Mouse (Mus musculus) hindbrain, embryonic 14.5 days (tissue): ENCODE data around the gene Hmga1b. TPM values are rescaled to one million over a fixed set of nuclear protein-coding genes. Genes with fewer than 3 reads are reported as not detected.
A peak's percentile ranks its signal among the peaks of the same experiment; 100 is the strongest.
"Not testable (repeated sequence)": the region's sequence is repeated elsewhere in the genome, so short reads cannot be mapped to it uniquely, and the experiment has no call there.

Experiments used
- ATAC-seq: fragments of 200-750 bp; cut with Nextera tagmentation; 2 replicates; pipeline ENCODE4 v1.8.0; 2017; ENCODE audit warnings: moderate number of reproducible peaks, mild to moderate bottlenecking, moderate TSS enrichment, moderate library complexity; ENCODE audit not compliant: low FRiP score
- DNase-seq: peaks from one replicate; pipeline ENCODE4 v3.0.0-alpha.2; 2015; ENCODE audit warnings: low spot score
- H3K27ac ChIP-seq: fragments of 300-500 bp; sonication (generic); 2 replicates; pipeline ENCODE4 v1.5.1; 2014; ENCODE audit warnings: mild to moderate bottlenecking, moderate library complexity
- H3K27me3 ChIP-seq: fragments of 300-500 bp; sonication (generic); 2 replicates; pipeline ENCODE4 v1.6.1; 2014; ENCODE audit warnings: mild to moderate bottlenecking, low read length, mixed read lengths; ENCODE audit not compliant: control insufficient read depth, insufficient read depth
- H3K36me3 ChIP-seq: fragments of 300-500 bp; sonication (generic); replicated peaks from 2 replicates; pipeline ENCODE4 v1.6.1; 2014; ENCODE audit not compliant: control insufficient read depth, insufficient read depth
- H3K4me1 ChIP-seq: fragments of 300-500 bp; sonication (generic); replicated peaks from 2 replicates; pipeline ENCODE4 v1.6.1; 2014; ENCODE audit warnings: antibody characterized with exemption, low read length, mixed read lengths; ENCODE audit not compliant: control insufficient read depth, insufficient read depth
- H3K4me2 ChIP-seq: fragments of 300-500 bp; sonication (generic); replicated peaks from 2 replicates; pipeline ENCODE4 v1.6.1; 2014; ENCODE audit warnings: mild to moderate bottlenecking, moderate library complexity
- H3K4me3 ChIP-seq: fragments of 300-500 bp; sonication (generic); replicated peaks from 2 replicates; pipeline ENCODE4 v1.5.1; 2014; ENCODE audit warnings: mild to moderate bottlenecking, low read length
- H3K9ac ChIP-seq: fragments of 300-500 bp; sonication (generic); 2 replicates; pipeline ENCODE4 v1.6.1; 2014
- H3K9me3 ChIP-seq: fragments of 300-500 bp; sonication (generic); 2 replicates; pipeline ENCODE4 v1.6.1; 2016; ENCODE audit warnings: low read length; ENCODE audit not compliant: control insufficient read depth
- WGBS: fragments of 180-500 bp; shearing (Covaris S2); extraction: QIAGEN DNeasy Blood & Tissue Kit; methylation state at CpG from one replicate; pipeline ENCODE4 v1.1.7; 2014; 5-methylcytosine and 5-hydroxymethylcytosine counted together
- polyA plus RNA-seq: library from polyadenylated mRNA; unstranded; fragments of >200 nt; fragmentation: Nextera tagmentation; extraction: Ambion mirVana; gene quantifications from 2 replicates; pipeline ENCODE4 v1.2.1, GENCODE M21; 2014

Gene Hmga1b
- 1.8 and 2.2 TPM in 2 replicates for polyA plus RNA-seq

DNA sequence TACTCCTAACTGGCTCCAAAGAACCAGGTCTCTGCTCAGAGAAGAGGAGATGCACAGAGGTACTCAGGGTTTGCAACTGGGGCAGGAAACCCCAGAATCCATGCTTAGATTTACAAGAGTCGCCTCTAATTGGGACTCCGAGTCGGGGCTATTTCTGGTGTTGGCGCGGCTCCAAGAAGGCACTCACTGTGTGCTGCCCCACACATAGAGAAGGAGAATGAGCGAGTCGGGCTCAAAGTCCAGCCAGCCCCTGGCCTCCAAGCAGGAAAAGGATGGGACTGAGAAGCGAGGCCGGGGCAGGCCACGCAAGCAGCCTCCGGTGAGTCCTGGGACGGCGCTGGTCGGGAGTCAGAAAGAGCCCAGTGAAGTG, at the start of gene Hmga1b:
TSS of gene Hmga1b (plus strand) at position 123 of the 370 bp plus-strand sequence.
- not testable (repeated sequence) for DNase-seq, H3K9ac ChIP-seq, H3K4me2 ChIP-seq, H3K4me1 ChIP-seq, H3K9me3 ChIP-seq, H3K36me3 ChIP-seq, H3K4me3 ChIP-seq, ATAC-seq, H3K27me3 ChIP-seq, H3K27ac ChIP-seq
- WGBS = 20% methylated on average over 14 of the region's 14 CpGs

- no peaks in the 10 kb centered on the region for H3K27me3 ChIP-seq
- peak within 1 kb of the TSS; percentile 72 for H3K27ac ChIP-seq
- H3K9me3 ChIP-seq = no peaks in the 10 kb centered on the region
- ATAC-seq (peak; percentile 97), DNase-seq (peak; percentile 97)
- peak within 1 kb of the TSS; percentile 59 for H3K4me3 ChIP-seq
- 3% methylated on average over 53 of the region's 53 CpGs for WGBS
- H3K36me3 ChIP-seq = peaks cover 45% of the 10 kb centered on the region
- H3K4me2 ChIP-seq = peak within 1 kb of the TSS; percentile 99
- H3K4me1 ChIP-seq = peaks cover 17% of the 10 kb centered on the region
- H3K9ac ChIP-seq = peak within 1 kb of the TSS; percentile 74
Measured at GRCm38 (mm10) chr11:120713580-120714518, 48.7 kb upstream of the Hmga1b start, which contains the start of the genes Cenpx and Lrrc45. Cenpx (minus strand) TSS chr11:120713738. Lrrc45 (plus strand) TSS chr11:120713925.

- Histone ChIP-seq H3K9me3 (no peaks in the 10 kb centered on the region), H3K9ac (peak overlapping the region; percentile 74), H3K4me1 (peaks cover 17% of the 10 kb centered on the region), H3K36me3 (peaks cover 43% of the 10 kb centered on the region), H3K27me3 (no peaks in the 10 kb centered on the region), H3K4me3 (peak overlapping the region; percentile 59), H3K27ac (no peak overlapping the region), H3K4me2 (peak overlapping the region; percentile 99)
- 65% methylated on average over 10 of the region's 10 CpGs for WGBS
- ATAC-seq = no peak
- no peak for DNase-seq
Measured at GRCm38 (mm10) chr11:120714546-120714945, 48.0 kb upstream of the Hmga1b start.

DNA sequence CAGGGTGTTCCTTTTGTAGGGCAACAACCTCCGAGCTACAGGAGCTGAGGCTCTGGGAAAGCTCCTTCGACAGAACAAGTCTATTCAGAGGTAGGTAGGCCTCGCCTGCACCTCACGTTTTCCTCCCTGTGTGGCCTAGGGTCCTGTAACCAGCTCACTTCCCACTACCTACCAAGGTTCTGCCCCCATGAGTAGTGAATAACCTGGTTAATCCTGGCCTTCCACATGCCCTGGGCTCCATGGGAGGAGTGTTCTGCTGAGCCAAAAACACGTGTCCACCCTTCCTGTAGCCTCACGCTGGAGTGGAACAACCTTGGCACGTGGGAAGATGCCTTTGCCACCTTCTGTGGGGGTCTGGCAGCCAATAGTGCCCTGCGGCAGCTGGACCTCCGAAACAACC, 47.5 kb upstream of the Hmga1b start:
- H3K4me1 ChIP-seq = peaks cover 17% of the 10 kb centered on the region
- ATAC-seq = no peak
- H3K4me2 ChIP-seq = no peak overlapping the region
- no peak overlapping the region for H3K4me3 ChIP-seq
- WGBS = 93% methylated on average over 9 of the region's 9 CpGs
- no peak overlapping the region for H3K9ac ChIP-seq
- no peak for DNase-seq
- no peaks in the 10 kb centered on the region for H3K27me3 ChIP-seq
- H3K9me3 ChIP-seq = no peaks in the 10 kb centered on the region
- H3K27ac ChIP-seq = no peak overlapping the region
- H3K36me3 ChIP-seq = peaks cover 37% of the 10 kb centered on the region

DNA sequence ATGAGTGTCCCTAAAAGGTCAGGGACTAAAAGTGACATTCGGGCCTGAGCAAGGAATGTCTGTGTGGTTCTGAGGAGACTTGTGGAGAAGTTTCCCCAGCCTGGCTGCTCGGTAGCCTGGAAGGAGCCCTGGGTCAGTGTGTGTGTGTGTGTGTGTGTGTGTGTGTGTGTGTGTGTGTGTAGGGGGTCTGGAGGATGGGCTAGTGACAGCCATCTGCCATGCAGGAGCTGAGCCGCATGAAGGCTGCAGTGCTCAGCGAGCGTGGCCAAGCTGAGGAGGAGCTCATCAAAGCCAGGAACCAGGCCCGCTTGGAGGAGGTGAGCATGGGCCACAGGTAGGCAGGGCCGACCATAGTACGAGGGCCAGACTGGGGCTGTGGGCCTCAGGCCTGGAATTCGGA, 43.4 kb upstream of the Hmga1b start:
- Histone ChIP-seq H3K27me3 (no peaks in the 10 kb centered on the region), H3K9ac (no peak overlapping the region), H3K27ac (no peak overlapping the region), H3K4me1 (peaks cover 22% of the 10 kb centered on the region), H3K4me2 (no peak overlapping the region), H3K4me3 (no peak overlapping the region), H3K9me3 (no peaks in the 10 kb centered on the region), H3K36me3 (peaks cover 35% of the 10 kb centered on the region)
- WGBS = 88% methylated on average over 9 of the region's 9 CpGs
- no peak for DNase-seq
- no peak for ATAC-seq

- no peak for ATAC-seq
- Histone ChIP-seq H3K4me3 (no peak overlapping the region), H3K36me3 (peaks cover 35% of the 10 kb centered on the region), H3K27ac (no peak overlapping the region), H3K27me3 (no peaks in the 10 kb centered on the region), H3K4me2 (no peak overlapping the region), H3K4me1 (peaks cover 16% of the 10 kb centered on the region), H3K9ac (no peak overlapping the region), H3K9me3 (no peaks in the 10 kb centered on the region)
- WGBS = 86% methylated on average over 13 of the region's 13 CpGs
- DNase-seq = no peak
Measured at GRCm38 (mm10) chr11:120719841-120720376, 42.7 kb upstream of the Hmga1b start.

DNA sequence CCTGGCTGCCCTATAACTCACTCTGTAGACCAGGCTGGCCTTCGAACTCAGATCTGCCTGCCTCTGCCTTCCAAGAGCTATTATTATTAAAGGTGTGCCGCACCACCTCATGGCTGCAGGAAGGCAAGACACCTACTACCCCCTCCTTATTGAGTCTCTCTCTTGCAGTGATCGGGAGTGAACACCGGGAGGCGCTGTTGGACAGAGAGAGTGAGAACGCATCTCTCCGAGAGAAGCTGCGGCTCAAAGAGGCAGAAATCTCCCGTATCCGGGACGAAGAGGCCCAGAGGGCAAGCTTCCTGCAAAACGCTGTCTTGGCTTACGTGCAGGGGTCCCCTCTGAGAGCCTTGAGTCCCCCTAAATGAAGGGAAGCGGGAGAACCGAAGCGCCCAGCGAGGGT, 42.1 kb upstream of the Hmga1b start:
- H3K4me1 ChIP-seq = peaks cover 16% of the 10 kb centered on the region
- H3K9ac ChIP-seq = peak overlapping the region; percentile 93
- H3K36me3 ChIP-seq = peaks cover 39% of the 10 kb centered on the region
- DNase-seq = peak; percentile 90
- no peaks in the 10 kb centered on the region for H3K9me3 ChIP-seq
- peak overlapping the region; percentile 87 for H3K4me3 ChIP-seq
- 10% methylated on average over 17 of the region's 17 CpGs for WGBS
- peak; percentile 19; the same call in 1 of the 2 replicates for ATAC-seq
- peak overlapping the region; percentile 95 for H3K4me2 ChIP-seq
- no peaks in the 10 kb centered on the region for H3K27me3 ChIP-seq
- H3K27ac ChIP-seq = peak overlapping the region; percentile 71; the same call in 1 of the 2 replicates

DNA sequence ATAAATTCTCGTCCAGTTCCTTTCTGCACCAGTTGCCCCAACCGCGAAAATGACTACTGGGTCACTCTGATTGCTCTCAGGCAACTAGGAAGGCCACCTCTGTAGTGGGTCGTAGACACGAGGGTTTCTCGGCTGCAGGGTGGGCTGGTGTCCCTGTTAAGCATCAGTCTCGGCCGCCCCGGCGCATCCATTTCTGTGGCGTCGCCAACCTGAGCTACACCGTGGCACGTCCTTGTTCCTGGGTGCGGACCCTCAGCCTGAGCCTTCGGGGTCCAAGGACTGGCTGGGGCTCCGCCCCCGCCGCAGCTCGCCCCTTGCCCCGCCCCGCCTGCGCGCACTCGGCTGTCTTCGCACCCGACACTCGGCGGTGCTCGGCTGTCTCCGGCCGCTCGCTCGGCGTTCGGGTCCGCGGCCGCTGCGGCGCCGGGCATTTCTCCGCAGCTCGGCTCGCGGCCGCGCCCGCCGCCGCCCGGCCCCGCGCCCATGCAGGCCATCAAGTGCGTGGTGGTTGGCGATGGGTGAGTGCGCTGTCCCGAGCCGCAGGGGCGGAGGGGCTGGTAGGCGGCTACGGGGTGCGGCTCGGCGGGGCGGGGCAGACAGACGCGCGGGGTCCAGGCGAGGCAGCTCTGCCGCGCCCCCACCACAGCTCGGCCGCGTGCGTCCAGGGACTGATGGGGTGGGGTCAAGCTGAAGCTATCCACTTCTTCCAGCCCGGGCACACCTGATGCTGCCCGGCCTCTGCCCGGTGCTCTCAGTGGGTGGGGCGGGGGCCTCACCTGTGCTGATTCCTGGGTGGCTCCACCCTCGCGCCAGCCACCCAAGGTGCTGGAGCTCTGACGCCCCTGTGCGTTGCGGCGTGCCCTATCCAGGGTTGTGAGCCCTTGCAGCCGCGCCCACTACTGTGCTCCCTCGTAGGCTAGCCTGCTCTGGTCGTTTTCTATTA, 41.2 kb upstream of the Hmga1b start, which contains the start of gene Rac3:
TSS of gene Rac3 (plus strand) at position 347 of the 943 bp plus-strand sequence.
- Histone ChIP-seq H3K27ac (peak within 1 kb of the TSS; percentile 71), H3K27me3 (no peaks in the 10 kb centered on the region), H3K9me3 (no peaks in the 10 kb centered on the region), H3K4me2 (peak within 1 kb of the TSS; percentile 95), H3K4me1 (peaks cover 20% of the 10 kb centered on the region), H3K4me3 (peak within 1 kb of the TSS; percentile 87), H3K9ac (peak within 1 kb of the TSS; percentile 93), H3K36me3 (peaks cover 40% of the 10 kb centered on the region)
- peak; percentile 84 for DNase-seq
- WGBS = under 1% methylated on average over 88 of the region's 90 CpGs
- ATAC-seq = peak; percentile 86
